Mouse (Mus musculus) midbrain, postnatal 0 days (tissue): ENCODE results near the gene Faiml. TPM values are rescaled to one million over a fixed set of nuclear protein-coding genes. Genes with fewer than 3 reads are reported as not detected.

ENCODE experiments used
- ATAC-seq: fragments of 200-750 bp; cut with Nextera tagmentation; 2 replicates; pipeline ENCODE4 v1.8.0; 2017; ENCODE audit warnings: moderate number of reproducible peaks, mild to moderate bottlenecking, moderate TSS enrichment, moderate library complexity; ENCODE audit not compliant: low FRiP score
- DNase-seq: peaks from one replicate; pipeline ENCODE4 v3.0.0-alpha.2; 2015; ENCODE audit warnings: low spot score
- H3K27ac ChIP-seq: fragments of 300-500 bp; sonication (generic); 2 replicates; pipeline ENCODE4 v1.5.1; 2014; ENCODE audit warnings: low read depth, mild to moderate bottlenecking, low read length, mixed read lengths
- H3K27me3 ChIP-seq: fragments of 300-500 bp; sonication (generic); 2 replicates; pipeline ENCODE4 v1.6.1; 2014; ENCODE audit warnings: low read length, control low read depth, mixed read lengths; ENCODE audit not compliant: insufficient read depth
- H3K36me3 ChIP-seq: fragments of 300-500 bp; sonication (generic); 2 replicates; pipeline ENCODE4 v1.6.1; 2014; ENCODE audit warnings: low read length, control low read depth, mixed read lengths; ENCODE audit not compliant: insufficient read depth
- H3K4me1 ChIP-seq: fragments of 300-500 bp; sonication (generic); 2 replicates; pipeline ENCODE4 v1.6.1; 2014; ENCODE audit warnings: mild to moderate bottlenecking, control low read depth, antibody characterized with exemption, low read length, mixed read lengths; ENCODE audit not compliant: insufficient read depth
- H3K4me2 ChIP-seq: fragments of 300-500 bp; sonication (generic); 2 replicates; pipeline ENCODE4 v1.6.1; 2014; ENCODE audit warnings: low read depth, mild to moderate bottlenecking, low read length, mixed read lengths; ENCODE audit not compliant: poor library complexity, severe bottlenecking
- H3K4me3 ChIP-seq: fragments of 300-500 bp; sonication (generic); 2 replicates; pipeline ENCODE4 v1.5.1; 2014; ENCODE audit warnings: low read depth, mild to moderate bottlenecking, low read length, moderate library complexity
- H3K9ac ChIP-seq: fragments of 300-500 bp; sonication (generic); replicated peaks from 2 replicates; pipeline ENCODE4 v1.6.1; 2014; ENCODE audit warnings: mild to moderate bottlenecking, low read length, moderate library complexity, mixed read lengths; ENCODE audit not compliant: poor library complexity, severe bottlenecking
- H3K9me3 ChIP-seq: fragments of 300-500 bp; sonication (generic); 2 replicates; pipeline ENCODE4 v1.6.1; 2016; ENCODE audit warnings: low read length, control low read depth
- CTCF ChIP-seq: IDR thresholded peaks from 2 replicates; pipeline ENCODE4 v1.5.1; 2016; ENCODE audit warnings: antibody characterized with exemption, mild to moderate bottlenecking
- whole genome bisulfite sequencing: fragments of 180-500 bp; shearing (Covaris S2); extraction: QIAGEN DNeasy Blood & Tissue Kit; methylation state at CpG from one replicate; pipeline ENCODE4 v1.1.7; 2014; 5-methylcytosine and 5-hydroxymethylcytosine counted together
- polyA plus RNA-seq: library from polyadenylated mRNA; unstranded; fragments of >200 nt; fragmentation: Nextera tagmentation; extraction: Ambion mirVana; gene quantifications from 2 replicates; pipeline ENCODE4 v1.2.1, GENCODE M21; 2015
- total RNA-seq: library from RNA; depleted of rRNA; stranded (reverse); fragments of >200 nt; gene quantifications from 2 replicates; pipeline ENCODE4 v1.2.3, GENCODE M21; 2014; rRNA removed

Gene Faiml
- total RNA-seq (not detected in 2 replicates), polyA plus RNA-seq (not detected in 2 replicates)

- Histone ChIP-seq H3K36me3 (no peaks in the 10 kb centered on the region), H3K4me1 (no peaks in the 10 kb centered on the region), H3K4me2 (no peak within 1 kb of the TSS), H3K4me3 (no peak within 1 kb of the TSS), H3K27me3 (no peaks in the 10 kb centered on the region), H3K27ac (no peak within 1 kb of the TSS), H3K9ac (no peak within 1 kb of the TSS), H3K9me3 (no peaks in the 10 kb centered on the region)
- ATAC-seq (no peak), DNase-seq (no peak)
- 87% methylated on average over 14 of the region's 14 CpGs for WGBS
- no peak for TF ChIP-seq CTCF
These were observed at the start of gene Faiml for GRCm38 (mm10) chr9:99237139-99237538. Gene Faiml (minus strand): TSS chr9:99237239.

- Histone ChIP-seq H3K4me1 (no peaks in the 10 kb centered on the region), H3K9me3 (no peaks in the 10 kb centered on the region), H3K4me3 (no peak overlapping the region), H3K9ac (no peak overlapping the region), H3K4me2 (no peak overlapping the region), H3K27me3 (no peaks in the 10 kb centered on the region), H3K36me3 (peaks cover 22% of the 10 kb centered on the region), H3K27ac (no peak overlapping the region)
- ATAC-seq, result no peak
- TF ChIP-seq CTCF, result no peak
- DNase-seq, result no peak
- WGBS, result 73% methylated on average over 5 of the region's 5 CpGs
These were observed 21.9 kb upstream of the Faiml start for GRCm38 (mm10) chr9:99258891-99259290.

DNA sequence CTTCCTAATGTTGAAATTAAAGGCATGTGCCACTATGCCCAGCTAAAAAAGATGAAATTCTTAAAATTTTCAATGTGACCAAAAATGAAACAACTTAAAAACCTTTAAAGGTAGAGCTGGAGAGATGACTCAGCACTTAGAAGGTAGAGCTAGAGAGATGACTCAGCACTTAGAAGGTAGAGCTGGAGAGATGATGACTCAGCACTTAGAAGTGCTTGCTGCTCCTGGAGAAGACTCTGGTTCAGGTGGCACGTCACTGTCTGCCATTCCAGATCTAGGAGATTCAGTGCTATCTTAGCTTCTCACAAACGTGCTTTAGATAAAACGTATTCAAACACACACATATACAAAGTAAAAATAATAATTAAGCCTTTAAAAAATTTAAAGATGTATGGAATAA lies 19.8 kb upstream of the Faiml start:
- Histone ChIP-seq H3K27me3 (no peaks in the 10 kb centered on the region), H3K27ac (no peak overlapping the region), H3K4me1 (no peaks in the 10 kb centered on the region), H3K9ac (no peak overlapping the region), H3K4me2 (no peak overlapping the region), H3K4me3 (no peak overlapping the region), H3K9me3 (no peaks in the 10 kb centered on the region), H3K36me3 (peaks cover 13% of the 10 kb centered on the region)
- no peak for DNase-seq
- no peak for ATAC-seq
- 93% methylated on average over 3 of the region's 3 CpGs for WGBS
- TF ChIP-seq CTCF, result no peak

GRCm38 (mm10) chr9:99256206-99256605 lies 19.2 kb upstream of the Faiml start:
- Histone ChIP-seq H3K9ac (no peak overlapping the region), H3K4me2 (no peak overlapping the region), H3K4me1 (no peaks in the 10 kb centered on the region), H3K27me3 (no peaks in the 10 kb centered on the region), H3K36me3 (peaks cover 13% of the 10 kb centered on the region), H3K27ac (no peak overlapping the region), H3K4me3 (no peak overlapping the region), H3K9me3 (no peaks in the 10 kb centered on the region)
- no peak for TF ChIP-seq CTCF
- DNase-seq (no peak), ATAC-seq (no peak)
- 100% methylated on average over 1 of the region's 1 CpGs for WGBS

GRCm38 (mm10) chr9:99253861-99254260 lies 16.8 kb upstream of the Faiml start:
- no peak for TF ChIP-seq CTCF
- H3K9ac ChIP-seq, result no peak overlapping the region
- WGBS, result 87% methylated on average over 10 of the region's 10 CpGs

DNA sequence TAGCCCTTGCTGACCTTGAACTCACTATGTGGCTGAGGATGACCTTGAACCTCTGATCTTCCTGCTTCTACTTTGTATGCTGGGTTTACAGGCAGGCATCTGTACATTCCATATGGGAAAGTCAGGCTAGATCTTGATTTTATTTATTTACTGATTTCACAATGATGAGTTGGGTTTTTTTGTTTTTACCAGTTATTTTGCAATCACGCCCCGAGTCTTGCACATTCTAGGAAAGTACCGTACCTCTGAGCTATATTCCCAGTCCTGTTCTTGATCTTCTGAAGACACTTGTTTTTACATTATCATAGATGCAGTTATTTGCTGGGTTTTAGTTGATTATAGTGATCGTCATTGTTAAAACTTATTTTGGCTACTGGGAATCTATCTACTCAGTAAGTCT lies 11.9 kb upstream of the Faiml start:
- Histone ChIP-seq H3K9me3 (no peaks in the 10 kb centered on the region), H3K4me1 (no peaks in the 10 kb centered on the region), H3K27me3 (no peaks in the 10 kb centered on the region), H3K4me3 (no peak overlapping the region), H3K36me3 (no peaks in the 10 kb centered on the region), H3K9ac (no peak overlapping the region), H3K27ac (no peak overlapping the region), H3K4me2 (no peak overlapping the region)
- DNase-seq (no peak), ATAC-seq (no peak)
- TF ChIP-seq CTCF, result no peak
- 98% methylated on average over 4 of the region's 4 CpGs for WGBS

More at GRCm38 (mm10) chr9:99253861-99254260, 16.8 kb upstream of the Faiml start:
- Histone ChIP-seq H3K27ac (no peak overlapping the region), H3K4me3 (no peak overlapping the region), H3K36me3 (peaks cover 13% of the 10 kb centered on the region), H3K4me2 (no peak overlapping the region), H3K27me3 (no peaks in the 10 kb centered on the region), H3K9me3 (no peaks in the 10 kb centered on the region), H3K4me1 (no peaks in the 10 kb centered on the region)
- no peak for DNase-seq
- no peak for ATAC-seq
